Mouse (Mus musculus) layer of hippocampus, postnatal 14 days (tissue): ENCODE results near the gene Ikbke. TPM values are rescaled to one million over a fixed set of nuclear protein-coding genes. Genes with fewer than 3 reads are reported as not detected.
"Not testable (repeated sequence)": the region's sequence is repeated elsewhere in the genome, so short reads cannot be mapped to it uniquely, and the experiment has no call there.

Source experiments
- DNase-seq, 2 experiments: peaks; one replicate each; pipeline ENCODE4 v3.0.0; 2021 to 2022; ENCODE audit warnings: low spot score in 2 of 2, mixed read lengths in 1 of 2
- long read RNA-seq, 2 experiments: library from polyadenylated mRNA; stranded (forward); transcript quantifications; one replicate each; pipeline ENCODE4 v2.0.0; 2021
- total RNA-seq, 2 experiments: library from RNA; stranded (reverse); gene quantifications; 2 replicates each; pipeline ENCODE4 v1.2.3; 2021

Ikbke gene
- 1 to 10 TPM; 3.0 to 3.9 TPM for total RNA-seq
- long read RNA-seq, experiment 1, partial matches to known transcripts, result 1 of 1 reads
- long read RNA-seq, experiment 1, other reads (novel, unspliced or antisense), result 0 of 1 reads
- long read RNA-seq, experiment 2, partial matches to known transcripts, result 0 of 4 reads
- long read RNA-seq, experiment 2, other reads (novel, unspliced or antisense), result 2 of 4 reads

DNA sequence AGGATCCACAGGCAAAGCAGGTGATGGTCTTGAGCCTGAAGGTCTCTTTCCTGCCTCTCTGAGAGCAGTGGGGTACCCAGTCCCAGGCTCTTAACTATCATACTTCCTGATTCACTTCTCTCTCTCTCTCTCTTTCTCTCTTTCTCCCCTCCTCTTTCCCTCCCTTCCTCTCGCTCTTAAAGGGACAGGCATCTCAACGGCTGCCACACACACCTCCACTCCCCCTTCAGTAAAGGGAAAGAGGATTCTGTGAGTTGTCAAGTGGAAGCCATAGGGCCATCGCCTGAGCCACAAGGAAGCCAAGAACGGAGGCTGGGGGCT, at the start of gene Ikbke:
TSS of gene Ikbke (minus strand) at position 151 of the 321 bp plus-strand sequence.
- no peak for DNase-seq

- not testable (repeated sequence) for DNase-seq
Measured at GRCm38 (mm10) chr1:131329093-131329492, 49.7 kb upstream of the Ikbke start.

DNA sequence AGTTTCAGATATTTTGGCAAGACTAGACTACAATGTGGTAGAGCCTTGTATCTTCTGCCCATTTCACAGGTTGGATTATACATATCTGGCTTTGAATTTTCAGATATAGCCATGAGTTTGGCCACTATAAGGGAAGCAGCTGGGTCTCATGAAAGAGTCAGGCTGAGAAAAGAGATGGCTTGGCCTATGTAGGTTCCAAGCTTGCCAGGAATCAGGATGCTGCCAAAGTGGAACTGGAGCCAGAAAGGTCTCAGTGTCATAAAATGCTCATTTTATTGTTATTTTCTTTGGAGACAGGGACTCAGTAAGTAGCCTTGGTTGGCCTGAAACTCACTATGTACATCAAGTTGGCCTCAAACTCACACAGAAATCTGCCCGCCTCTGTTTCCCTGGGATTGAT, 47.8 kb upstream of the Ikbke start:
- DNase-seq, result no peak

- no peak for DNase-seq
Measured at GRCm38 (mm10) chr1:131324816-131325463, 45.5 kb upstream of the Ikbke start.

DNA sequence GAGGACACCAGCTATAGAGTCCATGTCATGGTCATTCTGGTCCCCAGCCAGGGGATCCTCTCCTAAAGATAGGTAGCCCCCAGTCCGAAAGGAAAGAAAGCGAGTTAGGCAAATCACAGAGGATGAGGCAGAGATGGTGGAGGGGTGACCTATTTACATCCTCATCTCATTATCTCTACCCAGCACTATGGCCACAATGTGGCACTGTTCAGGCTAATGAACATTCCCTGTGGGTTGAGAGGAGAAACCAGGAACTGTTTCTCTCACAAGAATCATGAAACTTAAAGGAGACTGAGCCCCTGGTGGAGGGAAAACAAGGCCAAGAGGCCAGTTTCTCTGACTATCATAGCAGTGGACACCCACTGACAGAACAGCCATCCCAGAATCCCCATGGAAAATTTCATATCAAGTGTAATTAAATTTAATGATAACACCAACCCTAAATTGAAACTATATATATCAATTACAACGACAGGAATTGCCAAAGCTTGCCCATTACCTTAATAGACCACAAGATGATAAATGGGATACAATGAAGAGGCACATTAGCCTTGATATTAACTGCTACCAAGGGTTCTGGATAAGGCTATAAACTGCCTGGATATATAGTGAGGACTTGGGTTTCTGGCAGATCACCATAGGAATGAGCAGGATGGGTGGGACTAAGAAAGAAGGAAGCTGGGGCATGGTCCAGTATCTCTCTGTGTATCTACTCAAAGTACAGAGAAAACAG, 40.4 kb upstream of the Ikbke start:
- no peak for DNase-seq

DNA sequence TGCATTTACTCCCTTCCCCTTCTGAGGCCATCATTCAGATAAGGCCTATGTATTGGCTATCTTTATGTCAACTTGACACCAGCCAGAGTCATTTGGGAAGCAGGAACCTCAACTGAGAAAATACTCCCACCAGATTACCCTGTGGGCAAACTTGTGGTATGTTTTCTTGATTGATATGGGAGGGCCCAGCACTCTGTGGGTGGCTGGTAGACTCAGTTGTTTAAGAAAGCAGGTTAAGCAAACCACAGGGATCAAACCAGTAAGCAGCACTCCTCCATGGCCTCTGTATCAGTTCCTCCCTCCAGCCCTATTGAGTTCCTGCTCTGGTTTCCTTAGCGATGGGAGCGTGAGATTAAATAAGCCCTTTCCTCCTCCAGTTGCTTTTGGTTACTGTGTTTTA, 39.0 kb upstream of the Ikbke start:
- no peak for DNase-seq

- DNase-seq, result no peak
Measured at GRCm38 (mm10) chr1:131317625-131318024, 38.2 kb upstream of the Ikbke start.

DNA sequence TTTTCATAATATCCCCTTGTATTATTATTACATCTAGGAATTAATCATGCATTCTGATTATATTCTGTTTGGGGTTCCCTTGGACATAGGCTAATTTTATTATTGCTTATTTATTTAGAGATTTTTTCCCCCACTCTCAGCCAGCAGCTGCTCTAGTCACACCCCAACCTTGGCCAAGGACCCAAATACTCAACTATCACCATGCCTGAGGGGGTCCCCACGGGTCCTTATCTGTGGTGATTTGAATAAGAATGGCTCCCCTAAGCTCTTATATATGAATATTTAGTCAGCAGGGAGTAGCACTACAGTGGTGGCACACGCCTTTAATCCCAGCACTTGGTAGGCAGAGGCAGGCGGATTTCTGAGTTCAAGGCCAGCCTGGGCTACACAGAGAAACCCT, 31.9 kb upstream of the Ikbke start:
- no peak for DNase-seq

DNA sequence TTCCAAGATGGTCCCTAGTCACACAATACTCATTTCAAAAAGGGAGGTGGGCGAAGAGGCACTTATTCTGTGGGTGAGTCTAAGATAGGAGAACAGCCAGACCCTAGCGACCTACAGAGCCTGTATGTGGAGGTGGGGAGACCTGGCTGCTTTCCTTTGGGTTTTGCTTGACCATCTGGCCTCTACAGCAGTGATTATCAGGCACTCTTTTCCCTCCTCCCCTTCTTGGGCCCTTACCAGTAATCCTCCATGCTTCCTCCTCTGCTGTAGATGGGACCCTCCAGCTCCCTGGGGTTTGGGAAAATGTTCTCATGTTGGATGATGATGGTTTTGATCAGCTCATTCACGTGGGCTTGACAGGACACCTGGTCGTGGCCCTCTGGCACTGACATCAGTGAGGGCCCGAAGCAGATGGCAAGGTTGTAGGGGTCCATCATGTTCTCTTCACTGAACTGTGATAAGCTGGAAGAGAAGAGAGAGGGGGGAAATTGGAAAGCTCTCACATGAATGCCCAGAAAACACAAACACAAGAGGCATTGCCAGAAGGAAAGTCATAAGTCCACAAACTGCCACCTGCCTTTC, 30.9 kb upstream of the Ikbke start:
- DNase-seq, result no peak

DNA sequence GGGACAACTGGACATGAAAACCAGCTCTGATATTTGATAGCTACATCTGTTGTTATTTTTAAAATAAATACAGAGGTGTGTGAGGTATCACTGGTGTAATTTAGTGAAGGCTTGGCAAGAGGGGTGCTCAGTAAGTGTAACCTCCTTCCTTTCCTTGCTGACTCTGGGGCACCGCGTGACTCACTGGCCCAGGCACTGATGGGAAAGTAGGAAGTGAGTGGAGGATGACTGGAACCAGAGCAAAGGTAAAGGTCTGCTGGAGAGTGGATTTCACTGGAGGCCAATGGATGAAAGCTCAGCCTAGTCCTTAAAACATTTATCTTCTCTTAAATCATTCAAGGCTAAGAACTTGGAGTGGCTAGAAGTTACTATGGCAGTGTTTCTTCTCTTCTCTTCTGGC, 21.3 kb upstream of the Ikbke start:
- no peak for DNase-seq

- peak; percentile 50 to 72 for DNase-seq
Measured at GRCm38 (mm10) chr1:131299788-131300187, 20.4 kb upstream of the Ikbke start.

DNA sequence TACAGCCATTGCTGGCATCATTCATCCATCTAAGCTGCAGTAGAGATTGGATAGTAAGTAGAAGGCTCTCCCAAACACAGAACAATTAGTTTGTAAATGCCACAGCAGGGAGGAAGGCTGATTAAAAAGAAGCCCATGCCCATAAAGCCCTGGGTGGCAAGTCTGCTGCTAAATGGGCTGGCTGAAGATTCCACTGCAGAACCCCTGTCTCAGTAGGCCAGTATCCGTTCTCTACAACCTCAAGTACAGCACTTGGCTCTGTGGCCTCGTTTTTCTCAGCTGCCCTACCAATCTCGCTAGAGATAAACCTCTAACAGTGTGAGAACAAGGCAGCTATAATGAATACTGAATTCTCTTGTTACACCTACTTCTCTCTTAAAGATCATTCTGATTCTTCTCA, 19.8 kb upstream of the Ikbke start:
- no peak for DNase-seq

- no peak for DNase-seq
Measured at GRCm38 (mm10) chr1:131298171-131298570, 18.8 kb upstream of the Ikbke start.

DNA sequence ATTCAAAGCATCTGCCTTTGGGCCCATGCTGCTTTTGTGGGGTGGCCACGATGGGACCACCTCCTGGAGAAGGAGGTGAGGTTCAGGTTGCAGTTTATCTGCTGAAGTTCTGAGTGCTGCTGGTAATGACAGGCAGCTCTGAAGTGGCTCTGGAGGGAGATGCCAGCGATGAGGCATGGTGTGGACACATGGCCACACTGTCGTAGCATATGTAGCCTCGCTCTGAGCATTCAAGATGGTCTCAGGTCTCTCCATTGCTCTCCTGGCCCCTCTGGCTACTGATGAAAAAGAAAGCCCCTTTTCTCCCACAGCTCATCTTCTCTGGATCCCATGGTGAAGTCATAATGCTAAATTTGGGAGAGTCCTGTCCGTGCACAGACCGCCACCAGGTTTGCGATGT, 17.3 kb upstream of the Ikbke start:
- no peak for DNase-seq

- no peak for DNase-seq
Measured at GRCm38 (mm10) chr1:131295200-131295599, 15.8 kb upstream of the Ikbke start.

DNA sequence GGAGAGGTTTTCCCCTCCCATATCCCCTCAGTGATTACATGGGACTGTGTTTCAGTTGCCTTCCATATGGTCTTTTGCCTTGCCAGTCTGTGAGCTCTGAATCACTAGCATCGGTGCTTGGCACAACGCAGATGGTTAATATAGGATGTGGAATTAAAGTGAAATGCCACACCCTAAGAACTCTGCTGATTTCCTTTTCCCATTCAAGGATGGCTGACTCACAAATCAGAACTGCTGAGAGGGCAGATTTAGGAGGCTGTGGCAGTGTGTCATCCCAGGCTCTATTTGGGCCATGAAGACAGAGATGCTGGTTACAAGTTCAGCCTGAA, 14.5 kb upstream of the Ikbke start:
- DNase-seq, result peak in 1 of 2 experiments; percentile 57

GRCm38 (mm10) chr1:131293221-131293921, 14.0 kb upstream of the Ikbke start:
- DNase-seq, result no peak

- DNase-seq, result peak; percentile 49 to 52
Measured at GRCm38 (mm10) chr1:131290648-131291047, 11.2 kb upstream of the Ikbke start.

- DNase-seq, result no peak
Measured at GRCm38 (mm10) chr1:131288938-131289337, 9.5 kb upstream of the Ikbke start.

DNA sequence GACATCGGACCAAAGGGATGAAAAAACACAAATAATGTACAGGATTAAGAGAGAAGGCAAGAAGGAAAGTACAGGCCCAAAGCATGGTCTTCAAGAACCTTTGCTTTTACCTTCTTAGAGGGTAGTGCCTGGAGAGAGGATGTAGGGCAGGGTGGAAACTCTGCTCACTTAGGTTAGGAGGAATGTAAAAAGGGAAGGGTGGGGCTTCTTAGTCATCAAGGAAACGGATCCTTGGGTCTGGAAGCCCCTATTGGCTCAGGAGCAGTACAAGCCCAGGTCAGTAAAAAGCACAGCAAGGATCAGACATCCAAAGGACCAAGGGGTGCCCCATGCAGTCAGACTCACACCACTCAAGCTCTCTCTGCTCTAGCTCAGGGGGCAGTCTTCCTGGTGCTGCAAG, 7.9 kb upstream of the Ikbke start:
- DNase-seq, result no peak

GRCm38 (mm10) chr1:131286803-131287202, 7.4 kb upstream of the Ikbke start:
- no peak for DNase-seq

- no peak for DNase-seq
Measured at GRCm38 (mm10) chr1:131284616-131285015, 5.2 kb upstream of the Ikbke start.
